Mouse (Mus musculus) CD4-positive, CD25-positive, alpha-beta regulatory T cell, adult 4 months (primary cell): ENCODE measurements at regions not wholly inside any gene's neighbourhood (a gene's known extent, or its start where the extent isn't known, plus 50 kb on each side); places are given as distances from the start of the nearest gene placed in this dataset.

Source experiments
- ATAC-seq: one replicate; pipeline ENCODE4 v1.8.0; 2017

DNA sequence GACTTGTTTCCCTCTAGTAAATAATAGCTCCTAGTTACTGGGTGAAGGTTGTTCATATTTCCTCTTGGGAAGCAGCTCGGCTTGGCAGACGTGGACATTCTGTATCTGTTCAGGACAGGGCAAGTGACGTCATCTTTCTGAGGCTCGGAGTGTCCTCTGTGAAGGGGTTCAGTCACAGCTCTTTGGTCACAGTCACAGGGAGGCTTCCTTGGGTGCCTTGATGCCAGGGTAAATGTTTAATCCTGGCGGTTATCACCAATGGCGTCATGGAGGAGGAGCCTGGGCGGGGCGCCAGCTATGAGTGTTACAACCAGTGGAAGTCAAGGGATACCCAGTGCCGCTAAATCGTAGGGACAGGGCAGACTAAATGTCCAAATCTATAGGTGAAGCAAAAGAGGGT lies 56.3 kb upstream of the Med13l start:
- ATAC-seq, result no peak

GRCm38 (mm10) chr5:118504926-118505325 lies 55.6 kb upstream of the Med13l start:
- no peak for ATAC-seq

DNA sequence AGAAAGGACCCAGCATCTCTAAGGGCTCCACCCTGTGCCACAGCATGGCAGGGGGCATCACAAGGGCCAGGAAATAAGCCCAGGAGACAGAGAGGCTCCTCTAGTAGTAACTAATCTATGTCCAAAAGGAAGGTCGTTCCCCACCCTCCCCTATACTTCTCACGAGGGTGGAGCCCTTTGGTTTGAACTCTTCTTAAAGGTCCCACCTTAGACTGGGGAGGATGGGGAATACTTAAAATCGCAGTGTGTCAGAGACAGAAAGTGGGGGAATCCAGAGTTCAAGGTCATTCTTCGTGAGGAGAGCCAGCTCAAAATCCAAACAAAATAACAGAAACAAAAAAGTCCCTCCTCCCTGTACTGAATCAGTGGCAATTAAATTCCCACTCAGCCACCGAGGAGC lies 50.6 kb upstream of the Med13l start:
- ATAC-seq, result no peak
